Mouse (Mus musculus) bone marrow macrophage, adult 2 months (primary cell): Measurements from ENCODE around the gene Parp14.

Experiments
- CTCF ChIP-seq: IDR thresholded peaks from 2 replicates; pipeline ENCODE4 v1.5.1; 2012; ENCODE audit warnings: low read depth, mild to moderate bottlenecking, low read length, moderate library complexity
- POLR2A ChIP-seq: IDR thresholded peaks from 2 replicates; pipeline ENCODE4 v1.6.1; 2012; ENCODE audit warnings: mild to moderate bottlenecking, low read depth, low read length, borderline replicate concordance

GRCm38 (mm10) chr16:35787163-35787562 lies 84.2 kb downstream of the Parp14 start:
- TF ChIP-seq CTCF (no peak), POLR2A (no peak)
